Mouse (Mus musculus): ENCODE measurements around the gene Slc9b1.

Slc9b1 gene

GRCm38 (mm10) chr3:135347739-135348264 is at the start of gene Slc9b1:
Gene Slc9b1 (plus strand): TSS chr3:135348029.
- peak; percentile 18 for DNase-seq (ENCODE audit: low read depth)

GRCm38 (mm10) chr3:135298560-135298959 is 49.3 kb upstream of the Slc9b1 start:
- peak; percentile 91 for DNase-seq (ENCODE audit: low read depth)

- DNase-seq (ENCODE audit: low read depth), result no peak
These were observed 47.7 kb upstream of the Slc9b1 start for GRCm38 (mm10) chr3:135300081-135300480.

DNA sequence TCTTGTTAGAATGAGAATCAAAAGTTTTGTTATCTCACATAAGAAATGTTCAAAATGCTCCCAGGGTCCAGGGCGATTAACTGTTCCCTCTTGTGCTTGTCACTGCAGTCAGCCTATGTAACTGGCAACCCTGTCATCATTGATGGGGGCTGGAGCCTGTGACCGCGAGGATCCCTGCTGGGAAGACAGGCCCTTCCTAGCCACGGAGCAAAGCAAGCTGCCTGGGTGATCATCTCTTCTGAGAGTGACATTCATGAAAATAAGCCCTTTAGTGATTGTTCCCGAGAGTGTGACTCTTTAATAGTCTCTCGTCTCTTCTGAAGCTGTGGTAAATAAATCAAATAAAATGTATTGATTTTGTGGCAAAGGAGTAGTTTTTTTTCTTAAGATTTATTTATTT is 43.8 kb upstream of the Slc9b1 start:
- no peak for DNase-seq (ENCODE audit: low read depth)

DNA sequence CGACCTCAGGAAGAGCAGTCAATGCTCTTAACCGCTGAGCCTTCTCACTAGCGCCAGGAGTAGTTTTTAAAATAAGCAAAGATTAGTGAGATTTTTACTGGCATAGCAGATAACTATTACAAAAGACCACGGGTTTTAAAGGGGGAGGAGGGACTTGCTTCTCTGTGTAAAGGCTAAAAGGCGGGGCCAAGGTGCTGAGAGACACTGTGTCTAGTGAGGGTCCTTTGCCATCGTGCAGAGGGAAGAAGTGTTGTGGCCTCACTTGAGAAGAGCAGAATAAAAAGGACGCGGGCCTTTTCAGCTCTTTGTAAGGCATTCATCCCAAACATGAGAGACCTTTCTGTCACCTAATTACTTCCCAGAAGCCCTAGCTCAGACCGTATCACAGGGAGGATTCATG is 43.3 kb upstream of the Slc9b1 start:
- no peak for DNase-seq (ENCODE audit: low read depth)

DNA sequence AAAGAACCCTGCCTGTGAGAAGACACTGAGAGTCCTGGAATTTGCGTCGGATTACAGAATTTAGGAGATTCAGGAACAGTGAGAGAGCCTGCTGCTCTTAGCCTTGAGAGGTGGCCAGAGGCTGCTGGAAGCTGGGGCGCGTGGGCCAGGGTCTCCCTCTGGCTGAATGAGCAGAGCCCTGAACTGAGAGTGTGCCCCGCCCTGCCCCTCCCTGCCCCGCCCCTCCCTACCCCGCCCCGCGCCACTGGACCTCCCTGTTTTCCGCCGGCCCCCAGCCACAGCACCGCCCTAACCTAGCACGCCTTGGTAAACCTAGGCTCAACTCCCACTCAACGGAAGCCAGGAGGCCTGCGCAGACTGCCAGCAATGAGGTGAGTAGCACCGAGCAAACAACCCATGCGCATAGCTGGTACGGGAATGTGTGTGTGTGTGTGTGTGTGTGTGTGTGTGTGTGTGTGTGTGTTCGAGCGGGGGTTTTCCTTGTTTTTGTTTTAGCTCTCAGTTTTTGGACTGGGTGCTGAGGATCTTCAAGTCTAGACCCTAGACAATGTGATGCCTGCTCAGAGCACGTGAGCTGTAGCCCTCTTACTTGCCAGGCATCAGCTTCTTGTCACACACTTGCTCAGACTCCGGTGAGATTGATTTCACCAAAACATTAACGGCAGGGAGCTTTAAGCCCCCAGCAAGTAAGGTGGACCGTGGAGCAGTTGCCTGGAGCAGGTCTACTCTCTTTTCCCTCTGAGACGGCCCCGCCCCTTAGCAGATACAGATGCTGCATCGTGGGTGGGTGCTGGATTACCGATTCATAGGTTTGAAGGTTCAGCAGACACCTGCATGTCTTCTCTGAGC is 40.2 kb upstream of the Slc9b1 start, which contains the start of gene Slc9b2:
TSS of gene Slc9b2 (plus strand) at position 290 of the 849 bp plus-strand sequence.
- DNase-seq (ENCODE audit: low read depth), result no peak

DNA sequence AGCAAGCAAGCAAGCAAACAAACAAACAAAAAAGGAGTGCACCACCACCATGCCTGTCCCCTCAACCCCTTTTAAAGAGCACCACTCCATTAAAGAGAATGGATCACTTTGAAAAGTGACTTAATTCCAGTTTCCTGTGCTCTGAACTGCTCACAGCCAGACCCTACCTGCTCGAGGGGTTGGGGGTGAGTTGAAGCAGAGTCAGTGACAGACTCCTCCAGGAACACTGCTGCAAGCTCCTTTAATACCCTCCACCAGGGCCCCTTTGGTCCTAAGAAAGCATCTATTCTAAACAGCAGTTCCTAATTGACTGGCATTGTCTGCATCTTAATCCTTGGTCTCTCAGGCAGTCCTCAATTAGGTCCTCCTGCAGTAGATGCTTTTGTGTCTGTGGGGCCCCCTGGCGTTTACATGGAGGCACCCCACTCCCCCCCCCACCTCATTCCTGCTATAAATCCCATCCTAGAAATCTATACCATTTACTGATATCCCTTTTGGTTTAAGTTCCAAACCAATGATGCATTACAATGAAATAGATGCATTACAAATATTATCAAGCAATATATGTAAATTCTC is 34.8 kb upstream of the Slc9b1 start:
- DNase-seq (ENCODE audit: low read depth), result no peak

DNA sequence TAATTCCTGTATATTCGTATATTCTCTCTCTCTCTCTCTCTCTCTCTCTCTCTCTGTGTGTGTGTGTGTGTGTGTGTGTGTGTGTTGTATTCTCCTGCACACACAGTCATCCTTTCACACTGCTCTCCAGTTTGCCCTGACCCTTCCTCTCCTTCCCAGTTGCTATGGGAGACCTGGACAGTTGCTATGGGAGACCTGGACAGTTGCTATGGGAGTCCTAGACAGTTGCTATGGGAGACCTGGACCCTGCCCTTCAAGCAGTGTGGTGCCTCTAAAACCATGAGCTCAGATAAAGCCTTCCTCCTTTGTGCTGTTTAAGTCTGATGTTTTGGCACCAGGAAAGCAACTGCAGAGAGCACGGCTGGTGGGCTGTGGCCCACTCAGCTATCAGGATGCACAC is 34.1 kb upstream of the Slc9b1 start:
- DNase-seq (ENCODE audit: low read depth), result no peak

- no peak for DNase-seq (ENCODE audit: low read depth)
These were observed 33.0 kb upstream of the Slc9b1 start for GRCm38 (mm10) chr3:135314811-135315210.

GRCm38 (mm10) chr3:135315720-135316425 is 32.0 kb upstream of the Slc9b1 start:
- no peak for DNase-seq (ENCODE audit: low read depth)

DNA sequence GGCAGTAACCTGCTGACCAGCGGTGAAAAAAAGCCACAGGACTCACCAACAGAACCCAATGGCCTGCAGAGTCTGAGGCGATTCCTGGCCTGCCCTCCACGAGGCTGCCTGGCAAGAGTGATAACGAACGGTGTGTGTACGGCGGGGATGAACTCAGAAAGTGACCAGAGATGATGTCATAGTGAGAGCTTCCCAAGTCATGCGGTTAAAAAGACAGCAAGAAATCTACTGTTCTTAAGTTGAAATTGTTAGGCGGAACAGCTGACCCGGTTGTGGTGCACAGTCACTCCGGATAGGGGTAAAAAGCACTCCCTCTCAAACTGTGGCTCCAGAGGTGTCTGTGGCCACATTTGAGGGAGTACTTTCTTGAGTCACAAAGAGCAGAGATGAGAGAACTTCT is 29.5 kb upstream of the Slc9b1 start:
- DNase-seq (ENCODE audit: low read depth), result no peak

GRCm38 (mm10) chr3:135324354-135324753 is 23.5 kb upstream of the Slc9b1 start:
- DNase-seq (ENCODE audit: low read depth), result no peak

DNA sequence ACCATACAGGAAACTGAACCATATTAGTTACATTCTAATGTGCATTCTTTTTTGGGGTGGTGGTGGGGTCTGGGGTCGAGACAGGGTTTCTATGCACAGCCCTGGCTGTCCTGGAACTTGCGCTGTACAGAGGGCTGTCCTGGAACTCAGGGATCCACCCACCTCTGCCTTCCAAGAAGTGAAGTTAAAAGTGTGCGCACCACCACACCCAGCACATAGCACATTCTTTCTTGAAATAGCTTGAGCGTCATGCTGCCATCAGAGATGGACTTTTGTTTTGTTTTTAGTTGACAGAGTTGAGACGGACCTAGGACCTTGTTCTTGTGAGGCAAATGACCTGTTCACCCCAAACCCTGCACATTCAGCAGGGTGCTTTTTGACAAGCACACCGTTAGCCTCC is 20.7 kb upstream of the Slc9b1 start:
- no peak for DNase-seq (ENCODE audit: low read depth)

DNA sequence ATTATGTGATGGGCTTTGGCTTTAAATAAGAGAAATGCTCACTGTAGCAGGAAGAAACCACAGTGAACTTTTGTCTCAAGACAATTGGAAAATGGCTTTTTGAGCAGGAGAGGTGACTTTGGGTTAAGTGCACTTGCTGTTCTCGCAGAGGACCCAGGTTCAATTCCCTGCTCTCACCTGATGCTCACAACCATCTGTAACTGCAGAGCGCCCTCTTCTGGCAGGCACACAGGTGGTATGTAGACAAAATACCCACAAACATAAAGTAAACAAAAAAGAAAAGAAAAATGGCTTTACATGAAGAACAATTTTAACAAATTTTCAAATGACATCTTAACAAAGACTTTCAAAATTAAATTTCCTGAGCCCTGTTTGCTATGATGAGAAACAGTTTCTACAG is 20.2 kb upstream of the Slc9b1 start:
- DNase-seq (ENCODE audit: low read depth), result peak; percentile 48

GRCm38 (mm10) chr3:135328560-135328959 is 19.3 kb upstream of the Slc9b1 start:
- peak; percentile 72 for DNase-seq (ENCODE audit: low read depth)

- DNase-seq (ENCODE audit: low read depth), result no peak
These were observed 15.1 kb upstream of the Slc9b1 start for GRCm38 (mm10) chr3:135332691-135333090.

- no peak for DNase-seq (ENCODE audit: low read depth)
These were observed 14.1 kb upstream of the Slc9b1 start for GRCm38 (mm10) chr3:135333763-135334162.

GRCm38 (mm10) chr3:135349022-135349421 is 1.2 kb downstream of the Slc9b1 start:
- no peak for DNase-seq (ENCODE audit: low read depth)

- no peak for DNase-seq (ENCODE audit: low read depth)
These were observed 4.0 kb downstream of the Slc9b1 start for GRCm38 (mm10) chr3:135351857-135352256.

GRCm38 (mm10) chr3:135357394-135357793 is 9.6 kb downstream of the Slc9b1 start:
- DNase-seq (ENCODE audit: low read depth), result no peak

- DNase-seq (ENCODE audit: low read depth), result no peak
These were observed 28.0 kb downstream of the Slc9b1 start for GRCm38 (mm10) chr3:135375836-135376235.

- no peak for DNase-seq (ENCODE audit: low read depth)
These were observed 29.6 kb downstream of the Slc9b1 start for GRCm38 (mm10) chr3:135377445-135377844.

GRCm38 (mm10) chr3:135379868-135380267 is 32.0 kb downstream of the Slc9b1 start:
- no peak for DNase-seq (ENCODE audit: low read depth)

Data from 416B (cell line).